Mouse (Mus musculus): ENCODE results near the gene Vmn2r85.

- TF ChIP-seq CTCF (IDR thresholded peaks at IDR 0.05 in 2 of 3, conservative IDR thresholded peaks at IDR 0.05 in 1 of 3; ENCODE audit: control insufficient read depth in 1 of 3, insufficient read depth in 1 of 3, low read depth in 2 of 3, low read length in 3 of 3, poor library complexity in 1 of 3, severe bottlenecking in 1 of 3) (no peak), TCF12 (IDR thresholded peaks at IDR 0.05; ENCODE audit: low read depth, low read length) (no peak), TBP (IDR thresholded peaks at IDR 0.05; ENCODE audit: low read depth, low read length) (no peak), POLR2A (IDR thresholded peaks at IDR 0.05; ENCODE audit: control insufficient read depth in 1 of 2, insufficient read depth in 1 of 2, low read depth in 1 of 2, low read length in 2 of 2, poor library complexity in 1 of 2) (no peak), MYB (IDR thresholded peaks at IDR 0.05; ENCODE audit: low read depth, low read length) (no peak), GABPA (IDR thresholded peaks at IDR 0.05; ENCODE audit: low read depth, low read length) (no peak), UBTF (IDR thresholded peaks at IDR 0.05; ENCODE audit: borderline replicate concordance, insufficient read depth, low read depth, low read length) (no peak), MXI1 (IDR thresholded peaks at IDR 0.05; ENCODE audit: low read depth, low read length) (no peak), ZNF384 (IDR thresholded peaks at IDR 0.05; ENCODE audit: low read depth, low read length) (no peak), MAX (IDR thresholded peaks at IDR 0.05; ENCODE audit: low read length) (no peak), RCOR1 (IDR thresholded peaks at IDR 0.05; ENCODE audit: low read depth, low read length) (no peak)
Measured at GRCm38 (mm10) chr10:130371644-130372043, 57.9 kb downstream of the Vmn2r85 start.
